ENCODE assay signal across 8 mouse cellular contexts in genomic region chr5:93005815-93006341, GRCm38 (mm10). TPM values are rescaled to one million over a fixed set of nuclear protein-coding genes. Genes with fewer than 3 reads are reported as not detected.
A peak's percentile ranks its signal among the peaks of the same experiment; 100 is the strongest.
DNase-seq lines count a peak whose midpoint lies in the region; ATAC-seq and TF ChIP-seq lines count a peak whose summit lies in the region.

No protein-coding gene starts in this region.

- TF ChIP-seq POLR2A in thymus, adult 2 months (IDR thresholded peaks at IDR 0.05; ENCODE audit: control insufficient read depth, extremely low read depth, insufficient read depth, low read length, poor library complexity) = no peak

- peaks cover 28% of the 10 kb centered on the region for H3K4me1 ChIP-seq in forebrain, embryonic 10.5 days
- H3K4me1 ChIP-seq in hindbrain, embryonic 15.5 days (replicated peaks) = peaks cover 9% of the 10 kb centered on the region
- peaks cover 6% of the 10 kb centered on the region; the same call in 1 of the 2 replicates for H3K4me1 ChIP-seq in liver, embryonic 15.5 days (replicated peaks)
- no peaks in the 10 kb centered on the region for H3K4me1 ChIP-seq in thymus, adult 2 months (replicated peaks; ENCODE audit: control insufficient read depth, insufficient read depth, low read length)

- TF ChIP-seq CTCF in thymus, adult 2 months (IDR thresholded peaks at IDR 0.05; ENCODE audit: borderline replicate concordance, control insufficient read depth, extremely low read depth, insufficient read depth, low read length, poor library complexity) = no peak

- peak overlapping the region; percentile 28 for H3K4me3 ChIP-seq in forebrain, embryonic 10.5 days
- peak overlapping the region; percentile 5 for H3K4me3 ChIP-seq in hindbrain, embryonic 15.5 days
- H3K4me3 ChIP-seq in liver, embryonic 15.5 days (replicated peaks) = peak overlapping the region; percentile 30
- H3K4me3 ChIP-seq in thymus, adult 2 months (ENCODE audit: control insufficient read depth, insufficient read depth, low read length) = no peak overlapping the region

- H3K27me3 ChIP-seq in forebrain, embryonic 10.5 days (ENCODE audit: poor library complexity, severe bottlenecking) = no peaks in the 10 kb centered on the region
- no peaks in the 10 kb centered on the region for H3K27me3 ChIP-seq in hindbrain, embryonic 15.5 days
- 0 out of 2 replicates have a peak, but pooled peaks cover 10% of the 10 kb centered on the region for H3K27me3 ChIP-seq in liver, embryonic 15.5 days
- no peaks in the 10 kb centered on the region for H3K27me3 ChIP-seq in thymus, adult 2 months (ENCODE audit: control insufficient read depth, insufficient read depth, low read length)

- H3K36me3 ChIP-seq in forebrain, embryonic 10.5 days (replicated peaks) = no peaks in the 10 kb centered on the region
- no peaks in the 10 kb centered on the region for H3K36me3 ChIP-seq in hindbrain, embryonic 15.5 days
- no peaks in the 10 kb centered on the region for H3K36me3 ChIP-seq in liver, embryonic 15.5 days (replicated peaks)
- no peaks in the 10 kb centered on the region for H3K36me3 ChIP-seq in thymus, adult 2 months (ENCODE audit: control insufficient read depth, insufficient read depth, low read length)

- peak; percentile 71; the same call in 1 of the 2 replicates for ATAC-seq in hindbrain, embryonic 15.5 days (ENCODE audit: low FRiP score, low read depth)
- ATAC-seq in liver, embryonic 15.5 days (ENCODE audit: insufficient read depth) = peak; percentile 53; the same call in 1 of the 2 replicates

- WGBS in forebrain, embryonic 10.5 days = 47% methylated on average over 14 of the region's 14 CpGs
- WGBS in hindbrain, embryonic 15.5 days = 31% methylated on average over 14 of the region's 14 CpGs
- 19% methylated on average over 14 of the region's 14 CpGs for WGBS in liver, embryonic 15.5 days (ENCODE audit: insufficient replicate concordance)
- WGBS in thymus, adult 2 months = 59% methylated on average over 14 of the region's 14 CpGs

- H3K27ac ChIP-seq in forebrain, embryonic 10.5 days = peak overlapping the region; percentile 81
- no peak overlapping the region for H3K27ac ChIP-seq in hindbrain, embryonic 15.5 days (replicated peaks)
- H3K27ac ChIP-seq in liver, embryonic 15.5 days (replicated peaks) = peak overlapping the region; percentile 42
- no peak overlapping the region for H3K27ac ChIP-seq in thymus, adult 2 months (ENCODE audit: control insufficient read depth, insufficient read depth, low read length)

- DNase-seq in thymus, postnatal 4 days = peak; percentile 11
- DNase-seq in thymus, postnatal 25 days = no peak
- no peak for DNase-seq in forebrain, embryonic 10.5 days (ENCODE audit: extremely low spot score, low spot score)
- peak; percentile 23 for DNase-seq in right cerebral cortex, postnatal 25 days
- no peak for DNase-seq in adipocyte (ENCODE audit: low spot score)
- DNase-seq in thymus, adult 2 months = no peak

- no peaks in the 10 kb centered on the region for H3K9me3 ChIP-seq in forebrain, embryonic 10.5 days
- no peaks in the 10 kb centered on the region for H3K9me3 ChIP-seq in hindbrain, embryonic 15.5 days
- H3K9me3 ChIP-seq in liver, embryonic 15.5 days (replicated peaks) = no peaks in the 10 kb centered on the region

- peak overlapping the region; percentile 50 for H3K4me2 ChIP-seq in hindbrain, embryonic 15.5 days
- H3K4me2 ChIP-seq in liver, embryonic 15.5 days = peak overlapping the region; percentile 49

- no peak overlapping the region for H3K9ac ChIP-seq in hindbrain, embryonic 15.5 days
- H3K9ac ChIP-seq in liver, embryonic 15.5 days = no peak overlapping the region

RNA-seq across cellular contexts. Expression of gene Sowahb, which starts 38.9 kb away (rescaled TPM):
- polyA plus RNA-seq in forebrain, embryonic 10.5 days (2016; fragmentation: Nextera tagmentation; extraction: Ambion mirVana) = 0.21 and 0.43 TPM in 2 replicates
- 0.07 TPM in 1 of 2 replicates, not detected in the other for polyA plus RNA-seq in hindbrain, embryonic 15.5 days (2015; fragmentation: Nextera tagmentation; extraction: Ambion mirVana)
- polyA plus RNA-seq in liver, embryonic 15.5 days (2015; fragmentation: Nextera tagmentation; extraction: Ambion mirVana) = 1.1 and 1.4 TPM in 2 replicates
- polyA plus RNA-seq in thymus, adult 2 months (2012; rRNA removed) = 0.65 and 0.82 TPM in 2 replicates

Comparison
In these comparisons a context has a peak if more than half of its experiments do, and no peak if none do; other contexts are left out.
1. DNase-seq: peak in thymus, postnatal 4 days (single experiment) and right cerebral cortex, postnatal 25 days (single experiment); none in thymus, postnatal 25 days (single experiment), forebrain, embryonic 10.5 days (single experiment), adipocyte (single experiment) and thymus, adult 2 months (single experiment).
2. H3K27ac ChIP-seq: peak in forebrain, embryonic 10.5 days (single experiment) and liver, embryonic 15.5 days (single experiment); none in hindbrain, embryonic 15.5 days (single experiment) and thymus, adult 2 months (single experiment).